Mouse (Mus musculus) limb, embryonic 11.5 days (tissue): ENCODE measurements around the gene Rims4. TPM values are rescaled to one million over a fixed set of nuclear protein-coding genes. Genes with fewer than 3 reads are reported as not detected.

Experiments
- ATAC-seq: fragments of 200-750 bp; cut with Nextera tagmentation; 2 replicates; pipeline ENCODE4 v1.8.0; 2017; ENCODE audit warnings: low read depth; ENCODE audit not compliant: insufficient number of reproducible peaks, low FRiP score, low TSS enrichment
- DNase-seq: peaks from one replicate; pipeline ENCODE4 v3.0.0-alpha.2; 2015; ENCODE audit warnings: low spot score
- H3K27ac ChIP-seq: fragments of 300-500 bp; sonication (generic); replicated peaks from 2 replicates; pipeline ENCODE4 v1.5.1; 2014; ENCODE audit warnings: low read depth, mild to moderate bottlenecking, low read length
- H3K27me3 ChIP-seq: fragments of 300-500 bp; sonication (generic); 2 replicates; pipeline ENCODE4 v1.6.1; 2014; ENCODE audit warnings: mild to moderate bottlenecking, low read length, mixed read lengths; ENCODE audit not compliant: control insufficient read depth, insufficient read depth
- H3K36me3 ChIP-seq: fragments of 300-500 bp; sonication (generic); 2 replicates; pipeline ENCODE4 v1.6.1; 2014; ENCODE audit warnings: mild to moderate bottlenecking, low read length, moderate library complexity, mixed read lengths; ENCODE audit not compliant: control insufficient read depth, insufficient read depth
- H3K4me1 ChIP-seq: fragments of 300-500 bp; sonication (generic); 2 replicates; pipeline ENCODE4 v1.6.1; 2014; ENCODE audit warnings: low read length, mixed read lengths; ENCODE audit not compliant: control insufficient read depth, insufficient read depth
- H3K4me2 ChIP-seq: fragments of 300-500 bp; sonication (generic); 2 replicates; pipeline ENCODE4 v1.6.1; 2014; ENCODE audit warnings: low read depth, mild to moderate bottlenecking, moderate library complexity; ENCODE audit not compliant: severe bottlenecking
- H3K4me3 ChIP-seq: fragments of 300-500 bp; sonication (generic); 2 replicates; pipeline ENCODE4 v1.5.1; 2014; ENCODE audit warnings: low read depth, low read length
- H3K9ac ChIP-seq: fragments of 300-500 bp; sonication (generic); 2 replicates; pipeline ENCODE4 v1.6.1; 2014; ENCODE audit warnings: mild to moderate bottlenecking, low read length
- H3K9me3 ChIP-seq: fragments of 300-500 bp; sonication (generic); 2 replicates; pipeline ENCODE4 v1.6.1; 2016; ENCODE audit warnings: low read length; ENCODE audit not compliant: control insufficient read depth
- WGBS: fragments of 180-500 bp; shearing (Covaris S2); extraction: QIAGEN DNeasy Blood & Tissue Kit; methylation state at CpG from one replicate; pipeline ENCODE4 v1.1.7; 2014; 5-methylcytosine and 5-hydroxymethylcytosine counted together
- polyA plus RNA-seq: library from polyadenylated mRNA; unstranded; fragments of >200 nt; fragmentation: Nextera tagmentation; extraction: Ambion mirVana; gene quantifications from 2 replicates; pipeline ENCODE4 v1.2.1, GENCODE M21; 2014

Gene Rims4
- polyA plus RNA-seq, 1 experiment from 2014 or later, result 0.16 TPM

DNA sequence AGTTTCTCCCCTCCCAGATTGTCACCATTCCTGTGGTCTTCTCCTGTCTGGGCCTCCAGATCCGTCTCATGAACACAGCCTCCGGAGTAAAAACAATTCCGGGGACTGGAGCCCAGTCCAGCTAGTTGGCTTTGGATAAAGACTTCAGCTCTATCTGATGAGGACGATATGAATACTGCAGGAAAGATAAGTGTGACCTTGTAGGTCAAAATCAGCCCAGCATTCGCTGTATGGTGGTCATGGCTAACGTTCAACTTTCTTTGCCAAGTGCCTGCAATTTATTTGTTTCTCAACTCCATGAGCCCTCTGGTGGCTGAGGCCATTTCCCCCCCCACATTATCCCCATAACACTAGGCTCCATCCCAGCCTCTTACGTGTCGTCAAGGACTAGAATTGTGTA, 26.0 kb upstream of the Rims4 start:
- WGBS, result 85% methylated on average over 8 of the region's 8 CpGs
- no peak for ATAC-seq
- no peaks in the 10 kb centered on the region for H3K4me1 ChIP-seq
- DNase-seq, result no peak
- H3K9me3 ChIP-seq, result no peaks in the 10 kb centered on the region
- H3K4me3 ChIP-seq, result no peak overlapping the region
- no peak overlapping the region for H3K9ac ChIP-seq
- no peaks in the 10 kb centered on the region for H3K36me3 ChIP-seq
- H3K27ac ChIP-seq, result no peak overlapping the region
- no peak overlapping the region for H3K4me2 ChIP-seq
- H3K27me3 ChIP-seq, result 0 out of 2 replicates have a peak, but pooled peaks cover 4% of the 10 kb centered on the region

DNA sequence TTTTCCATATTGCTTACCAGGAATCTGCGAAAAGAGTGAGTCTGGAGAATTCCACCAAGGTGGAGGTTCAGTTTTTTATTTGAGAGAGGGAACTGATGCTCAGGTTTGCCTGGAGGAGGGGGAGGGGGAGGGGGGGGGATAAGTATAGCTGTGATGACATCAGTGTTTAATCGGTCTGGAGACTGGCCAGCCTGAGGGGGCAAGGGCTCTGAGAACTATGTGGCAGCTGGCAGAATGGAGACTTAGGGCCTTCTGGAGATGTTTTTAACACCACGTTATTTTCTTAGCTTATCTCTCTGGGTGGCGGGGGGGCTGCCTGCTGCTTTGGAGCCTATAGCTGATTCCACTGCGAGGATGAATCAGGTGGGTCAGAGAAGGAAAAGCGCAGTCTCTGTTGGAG, 24.6 kb upstream of the Rims4 start:
- H3K9me3 ChIP-seq, result no peaks in the 10 kb centered on the region
- H3K4me2 ChIP-seq, result no peak overlapping the region
- no peak overlapping the region for H3K27ac ChIP-seq
- no peak overlapping the region for H3K9ac ChIP-seq
- H3K4me3 ChIP-seq, result no peak overlapping the region
- H3K36me3 ChIP-seq, result no peaks in the 10 kb centered on the region
- 80% methylated on average over 6 of the region's 6 CpGs for WGBS
- H3K27me3 ChIP-seq, result 0 out of 2 replicates have a peak, but pooled peaks cover 4% of the 10 kb centered on the region
- ATAC-seq (no peak), DNase-seq (no peak)
- H3K4me1 ChIP-seq, result no peaks in the 10 kb centered on the region

DNA sequence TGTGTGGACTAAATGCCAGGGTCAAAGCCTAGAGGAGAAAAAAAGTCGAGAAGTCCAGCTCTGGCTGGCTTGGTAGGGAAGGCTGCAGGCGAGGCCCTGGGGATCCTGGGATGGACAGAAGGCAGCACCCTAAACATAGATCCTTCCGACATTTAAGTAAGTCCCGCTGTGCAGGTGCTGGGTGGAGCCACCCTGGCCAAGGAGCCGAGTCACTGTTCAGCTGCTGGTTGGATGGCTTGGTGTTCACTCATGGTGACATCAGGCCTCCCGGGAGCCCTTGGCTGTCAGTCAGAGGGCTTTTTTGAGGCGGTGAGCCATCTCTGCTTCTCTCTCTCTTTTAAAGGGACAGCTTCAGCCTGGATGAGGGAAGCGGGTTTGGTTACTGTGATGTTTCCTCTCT, 21.0 kb upstream of the Rims4 start:
- Histone ChIP-seq H3K4me1 (no peaks in the 10 kb centered on the region), H3K27me3 (no peaks in the 10 kb centered on the region), H3K27ac (no peak overlapping the region), H3K9me3 (no peaks in the 10 kb centered on the region), H3K4me2 (no peak overlapping the region), H3K36me3 (no peaks in the 10 kb centered on the region), H3K4me3 (no peak overlapping the region), H3K9ac (no peak overlapping the region)
- ATAC-seq, result no peak
- no peak for DNase-seq
- 53% methylated on average over 8 of the region's 8 CpGs for WGBS

DNA sequence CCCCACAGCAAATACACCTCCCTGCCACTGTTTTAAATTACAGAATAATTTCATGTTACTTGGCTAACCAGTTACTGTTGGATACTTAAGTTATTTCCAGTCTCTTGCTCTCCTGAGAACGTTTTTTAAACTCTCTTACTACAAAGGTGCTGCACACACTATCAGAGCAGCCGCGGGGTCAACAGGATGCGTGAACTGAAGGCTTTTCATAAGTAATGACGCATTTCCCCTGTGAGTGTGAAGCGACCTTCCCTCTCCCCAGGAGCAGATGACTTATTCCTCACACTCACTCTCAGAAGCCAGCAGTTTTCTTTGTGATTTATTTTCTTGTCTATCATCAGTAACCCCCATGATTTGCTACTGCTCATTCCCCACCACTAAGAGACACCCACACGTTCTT, 13.7 kb upstream of the Rims4 start:
- H3K9me3 ChIP-seq, result no peaks in the 10 kb centered on the region
- no peaks in the 10 kb centered on the region for H3K36me3 ChIP-seq
- ATAC-seq (no peak), DNase-seq (no peak)
- no peak overlapping the region for H3K4me3 ChIP-seq
- H3K4me1 ChIP-seq, result no peaks in the 10 kb centered on the region
- no peak overlapping the region for H3K27ac ChIP-seq
- no peak overlapping the region for H3K9ac ChIP-seq
- 42% methylated on average over 7 of the region's 7 CpGs for WGBS
- no peaks in the 10 kb centered on the region for H3K27me3 ChIP-seq
- H3K4me2 ChIP-seq, result no peak overlapping the region

DNA sequence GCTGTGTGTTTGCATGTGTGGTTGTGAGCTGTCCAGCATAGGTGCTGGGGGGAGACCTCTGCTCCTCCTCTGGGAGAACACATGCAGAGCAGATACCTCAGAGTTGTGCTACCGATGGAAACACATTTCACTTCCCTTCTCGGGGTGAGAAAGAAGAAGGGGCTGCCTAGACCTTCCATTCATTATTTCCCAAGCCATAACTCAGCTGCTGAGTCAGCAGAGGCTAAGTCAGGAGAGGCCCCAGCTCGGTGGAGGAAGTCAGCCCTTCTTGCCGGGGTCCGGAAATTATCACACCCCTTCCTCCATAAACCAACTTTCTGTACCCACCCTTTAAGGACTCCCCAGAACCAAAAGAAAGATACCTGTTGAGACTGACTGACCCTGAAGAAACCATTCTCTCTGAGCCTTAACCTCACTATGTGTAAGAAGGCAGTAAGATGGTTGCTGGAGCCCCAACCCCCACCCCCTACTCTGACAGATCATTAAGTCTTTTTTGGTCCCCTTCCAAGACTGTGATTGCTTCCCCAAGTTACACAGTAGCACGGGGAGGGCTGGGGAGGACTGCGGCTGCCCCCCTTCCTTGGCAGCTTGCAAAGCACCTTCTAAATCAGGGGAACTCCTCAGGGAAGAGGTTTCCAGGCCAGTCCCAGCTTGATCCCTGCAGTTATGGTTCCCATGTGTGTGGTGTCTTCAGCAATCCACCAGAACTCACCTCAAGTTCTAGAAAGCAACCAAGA, 10.1 kb upstream of the Rims4 start:
- 74% methylated on average over 7 of the region's 7 CpGs for WGBS
- Histone ChIP-seq H3K27me3 (no peaks in the 10 kb centered on the region), H3K9me3 (no peaks in the 10 kb centered on the region), H3K36me3 (no peaks in the 10 kb centered on the region), H3K9ac (no peak overlapping the region), H3K4me3 (no peak overlapping the region), H3K4me2 (no peak overlapping the region), H3K27ac (no peak overlapping the region), H3K4me1 (no peaks in the 10 kb centered on the region)
- DNase-seq (no peak), ATAC-seq (no peak)

DNA sequence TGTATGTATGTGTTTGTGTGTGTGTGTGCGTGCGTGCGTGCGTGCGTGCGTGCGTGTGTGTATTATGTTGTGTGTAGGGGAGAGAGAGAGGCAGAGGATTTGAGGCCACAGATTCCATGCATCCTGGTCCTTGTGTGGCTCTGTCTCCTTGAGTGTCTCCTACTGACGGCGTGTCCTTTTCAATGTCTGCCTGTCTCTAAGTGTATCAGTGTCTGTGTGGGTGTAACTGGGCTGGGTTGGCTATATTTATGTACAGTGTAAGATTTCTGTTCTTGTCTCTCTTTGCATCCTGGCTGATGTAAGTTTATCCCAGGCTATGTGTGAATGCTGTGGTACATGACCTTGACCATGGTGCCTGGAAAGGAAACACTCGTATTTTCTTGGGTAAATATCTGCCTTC, 6.6 kb upstream of the Rims4 start:
- DNase-seq (no peak), ATAC-seq (no peak)
- no peak overlapping the region for H3K9ac ChIP-seq
- no peaks in the 10 kb centered on the region for H3K4me1 ChIP-seq
- H3K9me3 ChIP-seq, result no peaks in the 10 kb centered on the region
- no peak overlapping the region for H3K4me3 ChIP-seq
- H3K27ac ChIP-seq, result no peak overlapping the region
- H3K27me3 ChIP-seq, result peaks cover 9% of the 10 kb centered on the region
- no peak overlapping the region for H3K4me2 ChIP-seq
- WGBS, result 80% methylated on average over 10 of the region's 10 CpGs
- no peaks in the 10 kb centered on the region for H3K36me3 ChIP-seq

DNA sequence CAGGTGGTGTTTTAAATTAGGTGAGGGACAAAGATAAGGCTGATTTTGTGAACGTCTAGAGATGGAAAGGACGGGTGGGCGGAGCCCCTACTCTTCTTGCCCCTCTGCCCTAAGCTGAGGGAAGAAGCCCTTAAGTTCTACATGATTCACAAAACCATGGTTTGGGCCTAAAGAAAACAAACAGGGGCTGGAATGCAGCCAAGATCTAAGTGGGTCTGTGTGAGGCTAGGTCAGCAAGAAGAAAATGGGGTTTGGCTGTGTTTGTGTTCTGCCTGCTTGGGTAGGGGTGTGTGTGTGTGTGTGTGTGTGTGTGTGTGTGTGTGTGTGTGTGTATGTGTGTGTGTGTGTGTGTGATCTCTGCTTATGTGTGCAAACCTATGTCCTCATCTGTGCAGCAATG, 6.0 kb upstream of the Rims4 start:
- H3K27me3 ChIP-seq, result peaks cover 14% of the 10 kb centered on the region
- whole genome bisulfite sequencing, result 74% methylated on average over 3 of the region's 3 CpGs
- H3K4me2 ChIP-seq, result no peak overlapping the region
- H3K9ac ChIP-seq, result no peak overlapping the region
- no peaks in the 10 kb centered on the region for H3K9me3 ChIP-seq
- no peak overlapping the region for H3K4me3 ChIP-seq
- no peak for DNase-seq
- ATAC-seq, result no peak
- no peaks in the 10 kb centered on the region for H3K4me1 ChIP-seq
- H3K36me3 ChIP-seq, result no peaks in the 10 kb centered on the region
- H3K27ac ChIP-seq, result no peak overlapping the region

DNA sequence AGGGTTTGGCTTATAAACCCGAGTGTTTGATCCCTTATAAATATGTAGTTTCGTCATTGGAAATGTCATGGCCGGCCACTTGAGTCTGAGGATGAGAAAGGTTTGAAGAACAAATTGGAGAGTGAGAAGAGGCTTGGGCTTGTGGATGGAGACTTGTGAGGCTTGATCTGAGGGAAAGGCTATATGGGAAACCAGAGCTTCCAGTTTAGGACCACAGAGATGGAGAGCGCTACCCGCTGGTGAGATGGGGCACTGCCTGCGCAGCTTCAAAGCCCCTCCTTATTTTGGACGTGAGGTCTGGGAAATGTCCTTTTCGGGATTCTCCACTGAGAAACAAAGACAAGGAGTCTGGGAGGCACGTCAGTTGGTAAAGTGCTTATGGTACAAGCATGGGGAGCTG, 4.6 kb upstream of the Rims4 start:
- peaks cover 28% of the 10 kb centered on the region for H3K27me3 ChIP-seq

DNA sequence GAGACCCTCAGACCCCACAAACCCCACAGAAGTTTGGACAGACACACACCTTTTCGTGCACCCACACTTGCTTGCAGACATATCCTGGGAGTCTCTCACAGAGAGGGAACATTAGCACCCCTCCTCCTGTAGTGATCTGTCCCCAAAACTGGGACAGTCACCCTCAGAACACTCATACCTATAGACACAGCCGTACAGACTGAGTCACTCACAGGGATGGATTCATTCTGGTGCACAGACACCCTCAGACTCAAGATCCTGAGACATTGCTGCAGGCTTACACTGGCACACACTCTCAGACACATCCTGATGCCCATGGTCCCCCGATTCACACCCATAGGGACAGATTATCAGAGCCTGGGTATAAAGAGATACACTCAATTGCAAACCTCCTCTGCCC, 1.1 kb upstream of the Rims4 start:
- H3K9me3 ChIP-seq, result no peaks in the 10 kb centered on the region
- no peak overlapping the region for H3K27ac ChIP-seq
- WGBS, result 79% methylated on average over 3 of the region's 3 CpGs
- H3K27me3 ChIP-seq, result peaks cover 57% of the 10 kb centered on the region
- H3K9ac ChIP-seq, result no peak overlapping the region
- ATAC-seq (no peak), DNase-seq (no peak)
- no peaks in the 10 kb centered on the region for H3K36me3 ChIP-seq
- H3K4me2 ChIP-seq, result no peak overlapping the region
- no peak overlapping the region for H3K4me3 ChIP-seq
- H3K4me1 ChIP-seq, result no peaks in the 10 kb centered on the region

More for the DNA sequence above, 4.6 kb upstream of the Rims4 start:
- H3K4me3 ChIP-seq, result no peak overlapping the region
- ATAC-seq (no peak), DNase-seq (no peak)
- H3K4me2 ChIP-seq, result no peak overlapping the region
- no peak overlapping the region for H3K27ac ChIP-seq
- no peak overlapping the region for H3K9ac ChIP-seq
- H3K4me1 ChIP-seq, result no peaks in the 10 kb centered on the region
- H3K36me3 ChIP-seq, result no peaks in the 10 kb centered on the region
- 55% methylated on average over 9 of the region's 9 CpGs for WGBS
- no peaks in the 10 kb centered on the region for H3K9me3 ChIP-seq
